Mouse (Mus musculus) forebrain, postnatal 0 days (tissue): ENCODE data around the gene Tnik. TPM values are rescaled to one million over a fixed set of nuclear protein-coding genes. Genes with fewer than 3 reads are reported as not detected.

Source experiments
- ATAC-seq: fragments of 200-750 bp; cut with Nextera tagmentation; 2 replicates; pipeline ENCODE4 v1.8.0; 2017; ENCODE audit warnings: mild to moderate bottlenecking, moderate library complexity
- DNase-seq: peaks from one replicate; pipeline ENCODE4 v3.0.0-alpha.2; 2015
- H3K27ac ChIP-seq: fragments of 300-500 bp; sonication (generic); 2 replicates; pipeline ENCODE4 v1.5.1; 2014; ENCODE audit warnings: low read depth, mild to moderate bottlenecking, antibody characterized with exemption, low read length, moderate library complexity, mixed read lengths
- H3K27me3 ChIP-seq: fragments of 300-500 bp; sonication (generic); 2 replicates; pipeline ENCODE4 v1.6.1; 2014; ENCODE audit warnings: mild to moderate bottlenecking, low read length, mixed read lengths; ENCODE audit not compliant: insufficient read depth
- H3K36me3 ChIP-seq: fragments of 300-500 bp; sonication (generic); 2 replicates; pipeline ENCODE4 v1.6.1; 2014; ENCODE audit warnings: mild to moderate bottlenecking, moderate library complexity; ENCODE audit not compliant: insufficient read depth
- H3K4me1 ChIP-seq: fragments of 300-500 bp; sonication (generic); 2 replicates; pipeline ENCODE4 v1.6.1; 2014; ENCODE audit warnings: antibody characterized with exemption; ENCODE audit not compliant: insufficient read depth
- H3K4me2 ChIP-seq: fragments of 300-500 bp; sonication (generic); 2 replicates; pipeline ENCODE4 v1.6.1; 2014; ENCODE audit warnings: low read depth, mild to moderate bottlenecking, moderate library complexity
- H3K4me3 ChIP-seq: fragments of 300-500 bp; sonication (generic); 2 replicates; pipeline ENCODE4 v1.5.1; 2014; ENCODE audit warnings: low read depth, low read length, mixed read lengths
- H3K9ac ChIP-seq: fragments of 300-500 bp; sonication (generic); 2 replicates; pipeline ENCODE4 v1.6.1; 2014; ENCODE audit warnings: mild to moderate bottlenecking
- H3K9me3 ChIP-seq: fragments of 300-500 bp; sonication (generic); 2 replicates; pipeline ENCODE4 v1.6.1; 2016; ENCODE audit warnings: low read length
- CTCF ChIP-seq: sonication (generic); IDR thresholded peaks from 2 replicates; pipeline ENCODE4 v1.5.1; 2016; ENCODE audit warnings: antibody characterized with exemption, control low read depth, low read depth
- WGBS: fragments of 180-500 bp; shearing (Covaris S2); extraction: QIAGEN DNeasy Blood & Tissue Kit; methylation state at CpG from one replicate; pipeline ENCODE4 v1.1.7; 2014; 5-methylcytosine and 5-hydroxymethylcytosine counted together
- polyA plus RNA-seq: library from polyadenylated mRNA; unstranded; fragments of >200 nt; fragmentation: Nextera tagmentation; extraction: Ambion mirVana; gene quantifications from 2 replicates; pipeline ENCODE4 v1.2.1, GENCODE M21; 2015
- total RNA-seq: library from RNA; depleted of rRNA; stranded (reverse); fragments of >200 nt; gene quantifications from 2 replicates; pipeline ENCODE4 v1.2.3, GENCODE M21; 2014

Gene Tnik
- total and polyA plus RNA-seq, 2 experiments from 2014 or later, result 43.0 to 125 TPM

DNA sequence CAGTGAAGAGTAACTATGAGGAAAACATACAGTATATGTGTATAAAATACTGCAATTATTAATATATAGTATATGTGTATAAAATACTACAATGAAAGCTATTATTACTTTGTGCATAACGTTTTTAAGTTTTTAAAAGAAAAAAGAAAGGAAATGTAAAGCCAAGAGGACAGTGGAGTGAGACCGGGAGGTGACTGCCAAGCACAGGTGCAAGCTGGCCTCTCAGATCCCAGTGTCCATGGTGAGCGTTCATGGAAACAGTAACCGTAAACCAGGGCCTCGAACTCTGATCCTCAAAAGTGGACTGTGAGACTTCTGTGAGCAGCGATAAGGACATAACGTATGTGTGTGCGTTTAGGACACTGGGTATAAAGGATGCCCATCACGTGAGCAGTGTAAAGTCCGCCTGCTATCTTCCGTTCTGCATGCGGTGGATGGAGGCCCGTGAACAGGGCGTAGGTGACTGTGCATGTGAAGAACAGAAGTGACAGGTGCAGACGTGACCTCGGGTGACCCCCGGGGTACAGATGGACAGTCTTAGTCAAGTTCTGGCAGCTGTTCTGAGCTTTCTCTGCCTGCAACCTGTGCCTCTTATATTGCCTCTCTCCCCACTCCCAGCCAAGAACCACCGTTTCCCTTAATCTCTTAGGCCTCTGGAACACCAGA, 316.1 kb downstream of the Tnik start:
- H3K27me3 ChIP-seq, result no peaks in the 10 kb centered on the region
- TF ChIP-seq CTCF, result no peak
- H3K9me3 ChIP-seq, result no peaks in the 10 kb centered on the region
- WGBS, result 91% methylated on average over 18 of the region's 18 CpGs
- no peaks in the 10 kb centered on the region for H3K4me1 ChIP-seq
- no peak overlapping the region for H3K4me3 ChIP-seq
- no peak overlapping the region for H3K4me2 ChIP-seq
- peaks cover 49% of the 10 kb centered on the region for H3K36me3 ChIP-seq
- DNase-seq (no peak), ATAC-seq (no peak)
- no peak overlapping the region for H3K27ac ChIP-seq
- no peak overlapping the region for H3K9ac ChIP-seq

DNA sequence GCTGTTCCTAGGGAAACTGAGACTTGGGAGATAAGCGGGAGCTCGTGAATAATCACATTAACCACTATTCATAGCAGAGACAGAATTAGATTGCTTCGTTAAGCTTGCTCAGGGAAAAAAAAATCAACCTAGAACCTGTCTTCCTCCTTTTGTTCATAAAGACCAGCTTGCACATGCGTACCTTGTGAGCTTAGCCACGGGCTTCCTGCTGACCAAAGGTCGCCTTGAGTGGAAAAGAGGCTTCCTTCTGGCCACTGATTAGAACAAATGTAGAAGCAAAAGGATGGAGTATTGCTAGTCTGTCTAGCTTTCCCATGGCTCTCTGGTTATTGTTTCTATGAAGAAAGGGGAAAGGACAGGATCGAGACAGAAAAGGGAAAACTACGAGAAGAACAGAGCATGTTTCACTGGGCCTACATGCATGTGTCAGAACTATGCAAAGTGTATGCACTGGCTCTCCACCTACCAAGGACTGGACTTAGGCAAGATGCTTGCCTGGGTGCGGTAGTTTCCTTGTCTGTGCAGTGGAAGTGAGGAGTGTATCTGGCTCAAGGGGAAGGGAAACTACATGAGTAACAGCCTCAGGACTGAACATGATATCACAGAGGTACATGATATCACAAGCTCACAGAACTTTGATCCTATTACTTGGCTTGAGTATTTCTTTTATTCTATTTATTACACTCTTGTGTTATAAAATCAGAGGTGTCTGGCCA, 322.9 kb downstream of the Tnik start:
- Histone ChIP-seq H3K36me3 (peaks cover 26% of the 10 kb centered on the region), H3K4me3 (no peak overlapping the region), H3K4me2 (no peak overlapping the region), H3K27me3 (no peaks in the 10 kb centered on the region), H3K9me3 (no peaks in the 10 kb centered on the region), H3K4me1 (no peaks in the 10 kb centered on the region), H3K27ac (no peak overlapping the region), H3K9ac (no peak overlapping the region)
- ATAC-seq (no peak), DNase-seq (no peak)
- 79% methylated on average over 9 of the region's 9 CpGs for WGBS
- TF ChIP-seq CTCF, result no peak

DNA sequence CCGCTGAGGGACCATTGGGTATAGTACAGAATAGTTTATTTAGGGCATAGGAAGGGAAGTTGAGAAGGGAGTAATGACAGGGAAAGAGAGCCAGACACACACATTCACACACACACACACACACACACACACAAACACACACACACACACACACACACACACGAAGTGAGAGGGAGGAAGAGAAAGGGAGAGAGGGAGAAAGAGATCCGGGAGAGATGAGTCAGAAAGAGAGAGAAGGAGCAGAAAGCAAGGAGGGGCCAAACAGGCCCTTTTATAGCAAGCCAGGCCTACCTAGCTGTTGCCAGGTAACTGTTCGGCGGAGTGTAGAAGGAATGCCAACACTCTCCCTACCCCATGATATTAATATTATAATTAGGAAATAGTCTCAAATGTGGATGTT, 324.8 kb downstream of the Tnik start:
- DNase-seq (no peak), ATAC-seq (no peak)
- TF ChIP-seq CTCF, result no peak
- no peak overlapping the region for H3K9ac ChIP-seq
- no peak overlapping the region for H3K4me2 ChIP-seq
- H3K4me1 ChIP-seq, result no peaks in the 10 kb centered on the region
- no peak overlapping the region for H3K27ac ChIP-seq
- no peaks in the 10 kb centered on the region for H3K9me3 ChIP-seq
- peaks cover 26% of the 10 kb centered on the region for H3K36me3 ChIP-seq
- H3K27me3 ChIP-seq, result no peaks in the 10 kb centered on the region
- no peak overlapping the region for H3K4me3 ChIP-seq
- WGBS, result 66% methylated on average over 5 of the region's 5 CpGs

DNA sequence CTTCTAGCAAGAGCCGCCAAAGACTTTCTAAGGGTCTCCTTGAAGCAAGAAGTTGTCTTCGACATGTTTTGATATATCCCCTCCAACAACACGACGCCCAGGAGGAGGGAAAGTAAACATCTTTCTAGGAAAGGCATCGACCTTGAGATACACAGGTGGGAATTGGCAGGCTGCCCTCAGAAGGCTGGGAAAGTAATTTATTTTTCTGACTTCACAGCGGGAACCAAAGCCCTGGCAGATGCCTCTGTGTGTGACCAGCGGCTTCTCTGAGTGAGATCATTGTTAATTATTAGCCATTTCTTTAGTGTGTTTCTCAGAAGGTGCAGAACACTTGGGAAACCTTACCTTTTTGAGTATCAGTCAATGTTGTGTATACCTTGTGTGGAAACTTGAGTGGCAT, 328.3 kb downstream of the Tnik start:
- no peaks in the 10 kb centered on the region for H3K9me3 ChIP-seq
- H3K27ac ChIP-seq, result no peak overlapping the region; the same call in 1 of the 2 replicates
- WGBS, result 70% methylated on average over 7 of the region's 7 CpGs
- no peak for DNase-seq
- no peak overlapping the region for H3K9ac ChIP-seq
- TF ChIP-seq CTCF, result no peak
- H3K4me1 ChIP-seq, result no peaks in the 10 kb centered on the region
- H3K36me3 ChIP-seq, result peaks cover 30% of the 10 kb centered on the region
- no peak overlapping the region for H3K4me3 ChIP-seq
- no peaks in the 10 kb centered on the region for H3K27me3 ChIP-seq
- no peak for ATAC-seq
- H3K4me2 ChIP-seq, result no peak overlapping the region

DNA sequence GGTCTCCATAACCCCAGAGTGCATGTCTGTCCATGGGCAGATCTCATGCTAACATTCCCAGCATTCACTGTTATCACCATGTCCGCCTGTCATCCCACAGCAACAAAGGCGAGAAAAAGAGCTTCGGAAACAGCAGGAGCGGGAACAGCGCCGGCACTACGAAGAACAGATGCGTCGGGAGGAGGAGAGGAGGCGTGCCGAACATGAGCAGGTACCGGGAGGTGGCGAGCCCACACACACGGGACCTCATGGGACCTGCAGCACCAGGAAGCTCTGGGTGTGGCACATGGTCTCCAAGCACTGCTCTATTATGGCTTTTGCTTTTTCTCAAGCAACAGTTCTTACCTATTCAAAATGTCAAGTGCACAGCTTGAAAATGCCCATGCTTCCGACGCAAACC, 330.9 kb downstream of the Tnik start:
- H3K27me3 ChIP-seq, result no peaks in the 10 kb centered on the region
- no peak for TF ChIP-seq CTCF
- H3K9me3 ChIP-seq, result no peaks in the 10 kb centered on the region
- DNase-seq (no peak), ATAC-seq (no peak)
- no peak overlapping the region for H3K27ac ChIP-seq
- H3K9ac ChIP-seq, result no peak overlapping the region
- no peaks in the 10 kb centered on the region for H3K4me1 ChIP-seq
- no peak overlapping the region for H3K4me3 ChIP-seq
- peaks cover 39% of the 10 kb centered on the region for H3K36me3 ChIP-seq
- WGBS, result 92% methylated on average over 16 of the region's 16 CpGs
- no peak overlapping the region for H3K4me2 ChIP-seq

- DNase-seq, result no peak
- TF ChIP-seq CTCF, result no peak
- Histone ChIP-seq H3K36me3 (peaks cover 46% of the 10 kb centered on the region), H3K27ac (no peak overlapping the region), H3K9me3 (no peaks in the 10 kb centered on the region), H3K4me1 (no peaks in the 10 kb centered on the region), H3K4me2 (no peak overlapping the region), H3K4me3 (no peak overlapping the region), H3K9ac (no peak overlapping the region), H3K27me3 (no peaks in the 10 kb centered on the region)
- ATAC-seq, result peak; percentile 47; the same call in 1 of the 2 replicates
- 63% methylated on average over 2 of the region's 2 CpGs for WGBS
These were observed 336.5 kb downstream of the Tnik start for GRCm38 (mm10) chr3:28599476-28599875.

GRCm38 (mm10) chr3:28606741-28607140, 343.7 kb downstream of the Tnik start:
- 77% methylated on average over 1 of the region's 1 CpGs for WGBS
- no peak for TF ChIP-seq CTCF

More at GRCm38 (mm10) chr3:28606741-28607140, 343.7 kb downstream of the Tnik start:
- H3K4me1 ChIP-seq, result no peaks in the 10 kb centered on the region
- H3K27ac ChIP-seq, result no peak overlapping the region
- peaks cover 34% of the 10 kb centered on the region for H3K36me3 ChIP-seq
- no peak for DNase-seq
- no peak overlapping the region for H3K9ac ChIP-seq
- H3K27me3 ChIP-seq, result no peaks in the 10 kb centered on the region
- no peak for ATAC-seq
- H3K4me2 ChIP-seq, result no peak overlapping the region
- no peak overlapping the region for H3K4me3 ChIP-seq
- no peaks in the 10 kb centered on the region for H3K9me3 ChIP-seq
